Mouse (Mus musculus): ENCODE results near the gene Klf12. TPM values are rescaled to one million over a fixed set of nuclear protein-coding genes. Genes with fewer than 3 reads are reported as not detected.

Klf12 gene
- polyA plus RNA-seq, 3 experiments from 2014 or later = 1.1 to 3.6 (median 2.1) TPM

- ATAC-seq = no peak
These were observed 267.3 kb downstream of the Klf12 start for GRCm38 (mm10) chr14:100017219-100017618.

- no peak for ATAC-seq
These were observed 274.0 kb downstream of the Klf12 start for GRCm38 (mm10) chr14:100010525-100010924.

- peak; percentile 38 for ATAC-seq
These were observed 274.6 kb downstream of the Klf12 start for GRCm38 (mm10) chr14:100009790-100010382.

- no peak for ATAC-seq
These were observed 301.0 kb downstream of the Klf12 start for GRCm38 (mm10) chr14:99983510-99983909.

- no peak for ATAC-seq
These were observed 303.3 kb downstream of the Klf12 start for GRCm38 (mm10) chr14:99981209-99981608.

GRCm38 (mm10) chr14:99967920-99968319 lies 316.6 kb downstream of the Klf12 start:
- ATAC-seq = no peak

- ATAC-seq = no peak
These were observed 323.8 kb downstream of the Klf12 start for GRCm38 (mm10) chr14:99960500-99961229.

- ATAC-seq = no peak
These were observed 329.3 kb downstream of the Klf12 start for GRCm38 (mm10) chr14:99955133-99955532.

GRCm38 (mm10) chr14:99944221-99945108 lies 340.0 kb downstream of the Klf12 start:
- no peak for ATAC-seq

- peak; percentile 90 for ATAC-seq
These were observed 341.3 kb downstream of the Klf12 start for GRCm38 (mm10) chr14:99943156-99943555.

- ATAC-seq = no peak
These were observed 351.0 kb downstream of the Klf12 start for GRCm38 (mm10) chr14:99933456-99933855.

GRCm38 (mm10) chr14:99931879-99932278 lies 352.6 kb downstream of the Klf12 start:
- ATAC-seq = peak; percentile 77

- no peak for ATAC-seq
These were observed 372.6 kb downstream of the Klf12 start for GRCm38 (mm10) chr14:99911912-99912311.

GRCm38 (mm10) chr14:99910876-99911275 lies 373.6 kb downstream of the Klf12 start:
- ATAC-seq = no peak

GRCm38 (mm10) chr14:99900902-99901301 lies 383.6 kb downstream of the Klf12 start:
- no peak for ATAC-seq

- no peak for ATAC-seq
These were observed 385.6 kb downstream of the Klf12 start for GRCm38 (mm10) chr14:99898861-99899260.

- peak; percentile 58 for ATAC-seq
These were observed 389.6 kb downstream of the Klf12 start for GRCm38 (mm10) chr14:99894708-99895383.

GRCm38 (mm10) chr14:99894062-99894461 lies 390.4 kb downstream of the Klf12 start:
- ATAC-seq = no peak

GRCm38 (mm10) chr14:99886503-99886902 lies 398.0 kb downstream of the Klf12 start:
- no peak for ATAC-seq

- no peak for ATAC-seq
These were observed 398.9 kb downstream of the Klf12 start for GRCm38 (mm10) chr14:99885562-99885961.

- no peak for ATAC-seq
These were observed 399.4 kb downstream of the Klf12 start for GRCm38 (mm10) chr14:99885128-99885527.

- no peak for ATAC-seq
These were observed 407.5 kb downstream of the Klf12 start for GRCm38 (mm10) chr14:99876791-99877578.
